16 mouse cellular contexts compared by ENCODE assay signal in the genomic region with DNA sequence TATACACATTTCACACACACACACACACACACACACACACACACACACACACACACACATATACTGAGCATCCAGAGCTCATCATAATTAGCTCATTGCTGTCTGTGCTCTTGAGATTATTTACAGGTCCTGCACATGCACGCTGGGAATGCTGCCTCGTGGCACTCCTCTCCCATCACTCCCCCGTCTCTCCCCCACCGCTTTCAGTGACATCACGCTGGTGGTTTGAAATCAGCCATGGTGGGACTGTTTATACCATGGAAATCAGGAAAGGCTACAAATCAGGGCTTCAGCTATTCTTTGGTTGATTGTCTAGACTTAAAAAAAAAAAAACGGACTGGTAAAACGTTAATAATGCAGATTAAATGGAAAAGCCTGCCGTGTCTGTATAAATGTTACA.
A peak's percentile ranks its signal among the peaks of the same experiment; 100 is the strongest.
DNase-seq lines count a peak whose midpoint lies in the region; ATAC-seq and TF ChIP-seq lines count a peak whose summit lies in the region.
"Had no signal": no experiment of that assay in that cellular context is flagged by ENCODE, and none has a peak within 500 bp of the region (broad histone marks: within the 10 kb centered on the region; RNA-seq: fewer than 3 reads in every experiment).

No protein-coding gene starts in this region.

- H3K27me3 ChIP-seq in midbrain, postnatal 0 days (ENCODE audit: insufficient read depth, low read length): no peaks in the 10 kb centered on the region
- H3K27me3 ChIP-seq in midbrain, embryonic 16.5 days (ENCODE audit: control insufficient read depth, insufficient read depth, low read depth, low read length): no peaks in the 10 kb centered on the region

- ATAC-seq in midbrain, postnatal 0 days (ENCODE audit: low FRiP score): no peak
- no peak for ATAC-seq in midbrain, embryonic 16.5 days
- ATAC-seq: intestine, postnatal 0 days had no signal

- no peak overlapping the region for H3K4me3 ChIP-seq in midbrain, postnatal 0 days (ENCODE audit: low read depth, low read length)
- H3K4me3 ChIP-seq in midbrain, embryonic 16.5 days (ENCODE audit: low read depth, low read length): no peak overlapping the region
- H3K4me3 ChIP-seq: erythroblast, embryonic 14.5 days had no signal

- no peaks in the 10 kb centered on the region for H3K4me1 ChIP-seq in midbrain, postnatal 0 days (ENCODE audit: insufficient read depth, low read length)
- peaks cover 4% of the 10 kb centered on the region; the same call in 1 of the 2 replicates for H3K4me1 ChIP-seq in midbrain, embryonic 16.5 days (ENCODE audit: control insufficient read depth, insufficient read depth, low read length)

- H3K9me3 ChIP-seq in midbrain, postnatal 0 days (ENCODE audit: low read length): no peaks in the 10 kb centered on the region
- H3K9me3 ChIP-seq in midbrain, embryonic 16.5 days (replicated peaks; ENCODE audit: control insufficient read depth, low read length, poor library complexity, severe bottlenecking): no peaks in the 10 kb centered on the region

- DNase-seq in cerebellum, postnatal 14 days: peak; percentile 18 to 40
- DNase-seq in cerebellum, adult 9-11 months: no peak
- DNase-seq in kidney, postnatal 14 days: peak; percentile 2
- no peak for DNase-seq in kidney, postnatal 36 days
- peak; percentile 36 for DNase-seq in midbrain, postnatal 0 days (ENCODE audit: low spot score)
- peak; percentile 7 to 22 for DNase-seq in layer of hippocampus, postnatal 14 days (ENCODE audit: low spot score in 2 of 2)
- DNase-seq in adipocyte (ENCODE audit: low spot score): no peak
- DNase-seq: cerebellum, adult 11 months; heart, postnatal 4 days; lung, postnatal 10 days; spleen, adult 18-20 months; thymus, adult 18-20 months had no signal

- H3K27ac ChIP-seq in midbrain, postnatal 0 days (ENCODE audit: low read depth, low read length): no peak overlapping the region
- H3K27ac ChIP-seq in midbrain, embryonic 16.5 days (ENCODE audit: low read length): no peak overlapping the region
- H3K27ac ChIP-seq: kidney, postnatal 0 days had no signal

- WGBS in midbrain, postnatal 0 days: 51% methylated on average over 8 of the region's 8 CpGs
- WGBS in midbrain, embryonic 16.5 days: 55% methylated on average over 8 of the region's 8 CpGs

- H3K9ac ChIP-seq in midbrain, postnatal 0 days (replicated peaks; ENCODE audit: low read length, poor library complexity, severe bottlenecking): no peak overlapping the region
- H3K9ac ChIP-seq in midbrain, embryonic 16.5 days (ENCODE audit: low read depth, low read length): no peak overlapping the region

- no peak overlapping the region for H3K4me2 ChIP-seq in midbrain, postnatal 0 days (ENCODE audit: low read depth, low read length, poor library complexity, severe bottlenecking)
- H3K4me2 ChIP-seq in midbrain, embryonic 16.5 days (ENCODE audit: low read length): no peak overlapping the region

- no peak for TF ChIP-seq CTCF in midbrain, postnatal 0 days (IDR thresholded peaks at IDR 0.05)

- no peaks in the 10 kb centered on the region for H3K36me3 ChIP-seq in midbrain, postnatal 0 days (ENCODE audit: insufficient read depth, low read length)
- no peaks in the 10 kb centered on the region for H3K36me3 ChIP-seq in midbrain, embryonic 16.5 days (ENCODE audit: control insufficient read depth, insufficient read depth, low read length)

Comparison
In these comparisons a context has a peak if more than half of its experiments do, and no peak if none do; other contexts are left out.
1. DNase-seq: peak in cerebellum, postnatal 14 days (2 of 2), kidney, postnatal 14 days (single experiment), midbrain, postnatal 0 days (single experiment) and layer of hippocampus, postnatal 14 days (2 of 2); none in cerebellum, adult 9-11 months (single experiment), kidney, postnatal 36 days (0 of 2) and adipocyte (single experiment).